ENCODE assay signal across 9 mouse cellular contexts in the genomic region with DNA sequence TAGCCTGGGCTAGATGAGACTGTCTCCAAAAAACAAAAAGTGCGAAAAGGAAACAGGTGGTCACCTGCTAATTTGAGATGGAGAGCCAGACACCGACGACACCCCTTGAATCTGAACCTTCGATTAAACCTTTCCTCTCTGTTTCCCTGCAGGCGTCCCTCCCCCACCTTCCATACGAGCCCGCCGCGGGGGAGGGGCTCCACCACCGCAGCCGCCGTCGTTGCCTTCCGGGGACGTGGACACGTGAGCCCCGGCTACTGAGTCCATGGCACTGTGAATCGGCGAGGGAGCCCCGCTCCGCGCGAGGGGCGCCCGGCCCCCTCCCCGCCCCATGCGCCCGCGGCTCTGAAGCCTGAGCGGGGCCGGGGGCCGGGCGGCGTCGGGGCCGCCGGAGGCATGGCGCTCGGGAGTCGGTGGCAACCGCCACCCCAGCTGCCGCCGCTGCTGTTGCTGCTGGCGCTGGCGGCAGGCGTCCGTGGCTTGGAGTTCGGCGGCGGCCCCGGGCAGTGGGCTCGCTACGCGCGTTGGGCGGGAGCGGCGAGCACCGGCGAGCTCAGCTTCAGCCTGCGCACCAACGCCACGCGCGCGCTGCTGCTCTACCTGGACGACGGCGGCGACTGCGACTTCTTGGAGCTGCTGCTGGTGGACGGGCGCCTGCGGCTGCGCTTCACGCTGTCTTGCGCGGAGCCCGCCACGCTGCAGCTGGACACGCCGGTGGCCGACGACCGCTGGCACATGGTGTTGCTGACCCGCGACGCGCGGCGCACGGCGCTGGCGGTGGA. TPM values are rescaled to one million over a fixed set of nuclear protein-coding genes. Genes with fewer than 3 reads are reported as not detected.
DNase-seq lines count a peak whose midpoint lies in the region; ATAC-seq lines count a peak whose summit lies in the region.
"Had no signal": no experiment of that assay in that cellular context is flagged by ENCODE, and none has a peak within 500 bp of the region (broad histone marks: within the 10 kb centered on the region; RNA-seq: fewer than 3 reads in every experiment).

No protein-coding gene starts in this region.

- H3K4me1 ChIP-seq in hindbrain, embryonic 10.5 days (replicated peaks): peaks cover 55% of the 10 kb centered on the region
- H3K4me1 ChIP-seq in liver, embryonic 12.5 days: peaks cover 16% of the 10 kb centered on the region
- peaks cover 90% of the 10 kb centered on the region for H3K4me1 ChIP-seq in neural tube, embryonic 15.5 days

- H3K4me2 ChIP-seq in liver, embryonic 12.5 days: peak overlapping the region; percentile 48
- peak overlapping the region; percentile 53 for H3K4me2 ChIP-seq in neural tube, embryonic 15.5 days

- H3K9me3 ChIP-seq in hindbrain, embryonic 10.5 days: no peaks in the 10 kb centered on the region
- H3K9me3 ChIP-seq in liver, embryonic 12.5 days (replicated peaks): no peaks in the 10 kb centered on the region
- H3K9me3 ChIP-seq in neural tube, embryonic 15.5 days (replicated peaks): no peaks in the 10 kb centered on the region

- no peak overlapping the region for H3K9ac ChIP-seq in liver, embryonic 12.5 days
- H3K9ac ChIP-seq in neural tube, embryonic 15.5 days (replicated peaks): 0 out of 2 replicates have a peak overlapping the region, but pooled peaks have one; percentile 18

- H3K27ac ChIP-seq in hindbrain, embryonic 10.5 days: 0 out of 2 replicates have a peak overlapping the region, but pooled peaks have one; percentile 13
- H3K27ac ChIP-seq in liver, embryonic 12.5 days: no peak overlapping the region
- no peak overlapping the region for H3K27ac ChIP-seq in neural tube, embryonic 15.5 days (replicated peaks)

- H3K36me3 ChIP-seq in hindbrain, embryonic 10.5 days: no peaks in the 10 kb centered on the region
- no peaks in the 10 kb centered on the region for H3K36me3 ChIP-seq in liver, embryonic 12.5 days
- peaks cover 5% of the 10 kb centered on the region; the same call in 1 of the 2 replicates for H3K36me3 ChIP-seq in neural tube, embryonic 15.5 days

- peaks cover 90% of the 10 kb centered on the region for H3K27me3 ChIP-seq in hindbrain, embryonic 10.5 days (ENCODE audit: insufficient read depth, poor library complexity, severe bottlenecking)
- H3K27me3 ChIP-seq in liver, embryonic 12.5 days (replicated peaks): peaks cover 97% of the 10 kb centered on the region
- H3K27me3 ChIP-seq in neural tube, embryonic 15.5 days (replicated peaks): peaks cover 30% of the 10 kb centered on the region

- peak overlapping the region; percentile 52 for H3K4me3 ChIP-seq in hindbrain, embryonic 10.5 days
- H3K4me3 ChIP-seq in liver, embryonic 12.5 days: peak overlapping the region; percentile 38
- peak overlapping the region; percentile 29 for H3K4me3 ChIP-seq in neural tube, embryonic 15.5 days (replicated peaks)
- H3K4me3 ChIP-seq: erythroblast, embryonic 14.5 days had no signal

- no peak for ATAC-seq in cerebellum, adult (ENCODE audit: insufficient number of reproducible peaks, low FRiP score, low TSS enrichment)
- no peak for ATAC-seq in liver, embryonic 12.5 days
- ATAC-seq in neural tube, embryonic 15.5 days (ENCODE audit: low FRiP score): no peak; the same call in 1 of the 2 replicates

- DNase-seq in cerebellum, postnatal 25 days: peak; percentile 50 to 54
- peak; percentile 47 for DNase-seq in R1 (ENCODE audit: low read depth, low spot score)
- peak; percentile 39 for DNase-seq in hindbrain, embryonic 10.5 days (ENCODE audit: low spot score)
- no peak for DNase-seq in layer of hippocampus, adult 18-20 months (ENCODE audit: low spot score in 2 of 2)
- no peak for DNase-seq in gastrocnemius, adult 18-20 months (ENCODE audit: low spot score)

- under 1% methylated on average over 94 of the region's 94 CpGs for WGBS in hindbrain, embryonic 10.5 days
- 2% methylated on average over 87 of the region's 94 CpGs for WGBS in liver, embryonic 12.5 days (ENCODE audit: insufficient replicate concordance)
- WGBS in neural tube, embryonic 15.5 days: 1% methylated on average over 67 of the region's 94 CpGs

RNA-seq across cellular contexts. Expression of gene Nrxn2, which starts 9.3 kb away (rescaled TPM):
- 4.4 and 13.2 TPM in 2 replicates for polyA plus RNA-seq in hindbrain, embryonic 10.5 days (2016; fragmentation: Nextera tagmentation; extraction: Ambion mirVana)
- 0.83 and 0.85 TPM in 2 replicates for polyA plus RNA-seq in liver, embryonic 12.5 days (2016; fragmentation: Nextera tagmentation; extraction: Ambion mirVana)
- polyA plus RNA-seq in neural tube, embryonic 15.5 days (2015; fragmentation: Nextera tagmentation; extraction: Ambion mirVana): 31.3 and 45.7 TPM in 2 replicates
- total RNA-seq in layer of hippocampus, adult 18-20 months (2021): 100 to 1,000 TPM; 415 to 436 TPM
- 1 to 10 TPM; 1.1 to 1.3 TPM for total RNA-seq in gastrocnemius, adult 18-20 months (2021)

RNA-seq across cellular contexts. Expression of gene Rasgrp2, which starts 28.7 kb away (rescaled TPM):
- polyA plus RNA-seq in hindbrain, embryonic 10.5 days (2016; fragmentation: Nextera tagmentation; extraction: Ambion mirVana): 20.5 and 20.7 TPM in 2 replicates
- 97.8 and 106 TPM in 2 replicates for polyA plus RNA-seq in liver, embryonic 12.5 days (2016; fragmentation: Nextera tagmentation; extraction: Ambion mirVana)
- polyA plus RNA-seq in neural tube, embryonic 15.5 days (2015; fragmentation: Nextera tagmentation; extraction: Ambion mirVana): 197 and 217 TPM in 2 replicates
- total RNA-seq in layer of hippocampus, adult 18-20 months (2021): 10 to 100 TPM; 29.4 to 32.4 TPM
- total RNA-seq in gastrocnemius, adult 18-20 months (2021): 10 to 100 TPM in 1 of 2 experiments, 1 to 10 TPM in 1; 8.3 to 18.2 TPM

RNA-seq across cellular contexts. Expression of gene Pygm, which starts 43.6 kb away (rescaled TPM):
- 1.3 and 1.9 TPM in 2 replicates for polyA plus RNA-seq in hindbrain, embryonic 10.5 days (2016; fragmentation: Nextera tagmentation; extraction: Ambion mirVana)
- 2.6 and 2.7 TPM in 2 replicates for polyA plus RNA-seq in liver, embryonic 12.5 days (2016; fragmentation: Nextera tagmentation; extraction: Ambion mirVana)
- polyA plus RNA-seq in neural tube, embryonic 15.5 days (2015; fragmentation: Nextera tagmentation; extraction: Ambion mirVana): 7.5 and 12.0 TPM in 2 replicates
- 10 to 100 TPM; 26.4 to 27.2 TPM for total RNA-seq in layer of hippocampus, adult 18-20 months (2021)
- 1,000 to 10,000 TPM; 7,185 to 8,344 TPM for total RNA-seq in gastrocnemius, adult 18-20 months (2021)

Comparison
In these comparisons a context has a peak if more than half of its experiments do, and no peak if none do; other contexts are left out.
1. DNase-seq: peak in cerebellum, postnatal 25 days (2 of 2), R1 (single experiment) and hindbrain, embryonic 10.5 days (single experiment); none in layer of hippocampus, adult 18-20 months (0 of 2) and gastrocnemius, adult 18-20 months (single experiment).
2. Peak in every context shown above with its lines, with median percentiles within 50 percentile points of each other: H3K4me3 ChIP-seq.